Mouse (Mus musculus) bone marrow, adult 2 months (tissue): ENCODE measurements around the gene Rbp2. TPM values are rescaled to one million over a fixed set of nuclear protein-coding genes. Genes with fewer than 3 reads are reported as not detected.
A peak's percentile ranks its signal among the peaks of the same experiment; 100 is the strongest.

ENCODE experiments used
- H3K27ac ChIP-seq: fragments of 200-500 bp; 2 replicates; pipeline ENCODE4 v1.5.1; 2012; ENCODE audit warnings: low read depth, mild to moderate bottlenecking, control low read depth, inconsistent platforms, low read length; ENCODE audit not compliant: control insufficient read depth, poor library complexity, insufficient read depth
- H3K4me1 ChIP-seq: fragments of 200-500 bp; 2 replicates; pipeline ENCODE4 v1.6.1; 2011; ENCODE audit warnings: low read length; ENCODE audit not compliant: control insufficient read depth, insufficient read depth
- H3K4me3 ChIP-seq: fragments of 200-500 bp; replicated peaks from 2 replicates; pipeline ENCODE3; 2011; ENCODE audit warnings: mild to moderate bottlenecking, low read depth, low read length, control low read depth; ENCODE audit not compliant: control insufficient read depth
- CTCF ChIP-seq: fragments of 200-500 bp; IDR thresholded peaks from 2 replicates; pipeline ENCODE4 v1.5.1; 2011; ENCODE audit warnings: low read length, control low read depth; ENCODE audit not compliant: control insufficient read depth, insufficient read depth
- POLR2A ChIP-seq: fragments of 200-500 bp; IDR thresholded peaks from 2 replicates; pipeline ENCODE4 v1.6.1; 2011; ENCODE audit warnings: low read depth, mild to moderate bottlenecking, control low read depth, low read length, borderline replicate concordance; ENCODE audit not compliant: control insufficient read depth
- whole genome bisulfite sequencing: fragments of 180-500 bp; shearing (Covaris S2); methylation state at CpG from one replicate; pipeline ENCODE4 v1.1.7; 2018; 5-methylcytosine and 5-hydroxymethylcytosine counted together
- polyA plus RNA-seq: library from polyadenylated mRNA; stranded (reverse); fragments of >200 nt; gene quantifications from 2 replicates; pipeline ENCODE4 v1.2.4, GENCODE M21; 2011; ENCODE audit warnings: low replicate concordance; ENCODE audit not compliant: missing spikeins, insufficient read depth, insufficient read length

Rbp2 gene
- polyA plus RNA-seq, 1 experiment = not detected

DNA sequence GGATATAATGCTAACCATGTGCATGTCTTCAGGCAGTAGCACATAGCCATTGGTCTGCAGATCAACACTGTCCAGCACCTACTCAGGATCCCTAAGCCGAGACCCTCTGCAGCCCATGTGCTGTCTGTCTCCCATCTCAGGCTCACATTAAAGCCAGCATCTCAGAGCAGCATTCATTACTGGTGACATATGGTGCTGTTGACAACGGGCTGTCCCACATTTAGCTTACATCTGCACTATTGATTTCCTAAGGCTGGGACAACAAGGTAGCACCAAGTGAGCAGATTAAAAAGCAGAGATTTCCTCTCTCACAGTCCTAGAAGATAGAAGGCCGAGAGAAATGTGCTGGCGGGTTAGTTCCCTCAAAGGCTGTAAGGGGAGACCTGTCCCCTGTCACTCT is 43.9 kb downstream of the Rbp2 start:
- Histone ChIP-seq H3K4me3 (no peak overlapping the region), H3K27ac (no peak overlapping the region), H3K4me1 (no peaks in the 10 kb centered on the region; the same call in 1 of the 2 replicates)
- no peak for TF ChIP-seq POLR2A
- TF ChIP-seq CTCF = no peak
- 77% methylated on average over 4 of the region's 4 CpGs for WGBS

DNA sequence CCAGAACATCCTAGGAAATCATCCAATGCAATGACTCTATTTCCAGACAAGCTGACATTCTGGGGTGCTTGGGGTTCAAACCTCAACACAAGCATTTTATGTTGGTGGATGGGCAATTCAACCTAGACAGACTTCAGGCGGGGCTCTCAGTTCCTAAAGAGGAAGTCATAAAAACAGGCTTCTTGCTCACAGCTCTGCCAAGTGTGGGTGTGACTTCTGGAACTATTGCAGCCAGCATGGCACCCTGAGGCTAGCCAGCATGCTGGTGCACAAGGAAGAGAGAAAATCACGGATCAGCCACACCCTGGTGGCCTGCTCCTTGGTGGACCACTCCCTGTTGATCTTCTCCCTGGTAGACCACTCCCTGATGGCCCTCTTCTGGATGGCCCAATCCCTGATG is 45.1 kb downstream of the Rbp2 start:
- TF ChIP-seq POLR2A = no peak

DNA sequence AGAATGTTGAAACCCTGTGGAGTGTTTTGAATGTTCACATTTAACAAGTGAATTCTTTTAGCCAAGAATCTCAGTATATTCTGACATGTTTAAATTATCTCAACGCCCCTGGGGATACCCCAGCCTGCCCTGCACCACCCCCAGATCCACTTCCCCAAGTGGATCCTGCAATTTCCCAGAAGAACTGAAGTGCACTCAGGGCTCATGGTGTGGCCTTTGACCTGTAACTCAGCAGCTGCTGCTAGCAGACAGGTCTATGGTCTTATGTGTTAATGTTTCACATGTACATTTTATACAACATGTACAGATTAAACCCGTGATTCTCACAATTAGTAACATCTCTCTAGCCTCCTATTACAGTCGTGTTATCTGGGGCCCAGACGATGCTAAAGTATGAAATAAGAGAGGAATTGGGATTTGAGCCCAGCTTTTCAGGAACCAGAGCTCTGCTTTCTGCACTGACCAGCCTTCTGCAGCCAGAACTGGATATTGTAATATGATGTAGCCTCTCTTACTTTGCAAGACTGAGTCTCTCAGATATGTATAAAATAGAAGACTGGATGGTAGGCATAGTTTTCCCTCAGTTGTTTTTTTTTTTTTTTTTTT is 48.9 kb downstream of the Rbp2 start:
- H3K4me1 ChIP-seq = no peaks in the 10 kb centered on the region
- H3K4me3 ChIP-seq = no peak overlapping the region
- no peak overlapping the region for H3K27ac ChIP-seq
- TF ChIP-seq POLR2A = no peak
- TF ChIP-seq CTCF = no peak
- whole genome bisulfite sequencing = 67% methylated on average over 4 of the region's 4 CpGs

More for the DNA sequence above, 45.1 kb downstream of the Rbp2 start:
- Histone ChIP-seq H3K4me1 (no peaks in the 10 kb centered on the region; the same call in 1 of the 2 replicates), H3K4me3 (no peak overlapping the region), H3K27ac (no peak overlapping the region)
- 14% methylated on average over 2 of the region's 2 CpGs for WGBS

DNA sequence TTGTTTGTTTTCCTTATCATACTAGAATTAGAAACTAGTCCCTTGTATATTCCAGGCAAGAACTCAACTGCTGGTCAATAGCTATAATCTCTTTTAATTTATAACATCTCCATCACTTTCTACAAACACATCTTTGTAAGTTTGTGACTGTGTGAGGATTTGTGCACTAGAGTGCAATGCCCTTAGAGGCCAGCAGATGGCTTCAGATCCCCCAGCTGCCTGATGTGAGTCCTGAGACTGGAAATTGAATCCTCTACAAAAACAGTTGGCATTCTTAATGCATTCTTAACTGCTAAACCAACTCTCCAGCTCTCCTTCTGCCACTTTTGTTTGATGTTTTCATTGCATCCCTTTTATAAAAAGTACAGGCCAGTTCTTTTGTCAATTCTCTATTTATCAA is 49.8 kb downstream of the Rbp2 start:
- TF ChIP-seq CTCF = peak; percentile 27; the same call in 1 of the 2 replicates
- TF ChIP-seq POLR2A = no peak
- H3K27ac ChIP-seq = no peak overlapping the region
- no peak overlapping the region for H3K4me3 ChIP-seq
- H3K4me1 ChIP-seq = no peaks in the 10 kb centered on the region

DNA sequence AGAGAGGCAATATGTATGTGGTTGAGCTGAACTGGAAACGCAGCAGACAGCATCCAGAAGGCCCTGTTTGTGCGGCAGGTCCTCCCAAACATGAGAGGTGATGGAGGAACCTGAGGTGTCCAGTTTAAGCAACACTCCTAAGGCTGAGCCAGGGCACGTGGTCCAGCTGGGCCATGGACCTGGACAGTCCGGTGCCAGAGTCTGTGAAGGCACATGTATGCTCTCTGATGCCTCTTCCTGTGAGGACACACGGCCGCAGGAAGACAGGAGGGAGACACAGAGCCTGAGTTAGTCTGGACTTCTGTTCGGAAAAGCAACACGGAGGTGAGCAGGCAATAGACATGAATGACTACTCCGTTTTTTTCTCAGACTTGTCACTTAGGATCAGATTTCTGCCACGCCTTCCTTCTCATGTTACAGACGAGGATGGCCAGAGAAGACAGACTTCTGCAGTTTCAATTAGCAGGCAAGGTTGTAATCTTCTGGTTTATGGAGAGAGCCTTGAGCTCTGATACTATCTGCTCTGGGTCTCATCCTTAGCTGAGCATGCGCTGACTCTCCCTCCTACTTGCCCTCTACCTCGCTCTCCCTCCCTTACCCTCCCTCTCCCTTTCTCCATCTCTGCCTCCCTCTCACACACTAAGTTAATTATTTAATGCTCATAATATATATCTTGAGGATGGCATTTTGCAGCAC is 52.2 kb downstream of the Rbp2 start:
- Histone ChIP-seq H3K4me3 (no peak overlapping the region), H3K4me1 (no peaks in the 10 kb centered on the region), H3K27ac (no peak overlapping the region)
- WGBS = 76% methylated on average over 13 of the region's 13 CpGs
- no peak for TF ChIP-seq POLR2A
- TF ChIP-seq CTCF = no peak

DNA sequence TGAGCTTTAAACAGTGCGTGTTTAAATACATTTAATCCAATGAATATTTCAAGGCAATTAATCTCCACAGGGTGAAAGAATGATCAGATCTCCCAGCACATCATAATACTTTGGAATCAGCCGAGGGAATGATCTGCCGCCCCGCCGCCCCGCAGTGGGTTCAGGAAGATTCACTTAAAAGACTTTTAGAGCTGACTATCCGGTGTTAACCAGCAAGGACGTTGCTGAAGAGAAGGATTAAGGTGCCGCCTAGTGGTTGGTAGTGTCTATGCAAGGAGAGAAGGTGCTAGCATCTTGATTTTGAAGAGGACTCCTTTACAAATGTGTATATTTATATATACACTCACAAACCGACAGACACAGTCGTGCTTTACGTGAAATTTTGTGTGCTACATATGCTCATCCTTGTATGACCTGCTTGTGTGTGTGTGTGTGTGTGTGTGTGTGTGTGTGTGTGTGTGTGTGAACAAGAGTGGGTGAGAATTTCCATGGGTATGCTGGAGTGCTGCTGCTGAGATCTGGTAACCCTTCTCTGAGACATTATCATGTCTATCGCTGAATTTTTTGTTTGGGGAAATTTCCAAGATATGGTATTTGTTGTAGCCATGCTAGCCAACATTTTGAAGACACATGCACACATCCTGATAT is 52.9 kb downstream of the Rbp2 start:
- Histone ChIP-seq H3K4me3 (no peak overlapping the region), H3K27ac (no peak overlapping the region), H3K4me1 (no peaks in the 10 kb centered on the region)
- WGBS = 9% methylated on average over 13 of the region's 13 CpGs
- TF ChIP-seq POLR2A (no peak), CTCF (0 out of 2 replicates have a peak, but pooled peaks have one; percentile 1)

DNA sequence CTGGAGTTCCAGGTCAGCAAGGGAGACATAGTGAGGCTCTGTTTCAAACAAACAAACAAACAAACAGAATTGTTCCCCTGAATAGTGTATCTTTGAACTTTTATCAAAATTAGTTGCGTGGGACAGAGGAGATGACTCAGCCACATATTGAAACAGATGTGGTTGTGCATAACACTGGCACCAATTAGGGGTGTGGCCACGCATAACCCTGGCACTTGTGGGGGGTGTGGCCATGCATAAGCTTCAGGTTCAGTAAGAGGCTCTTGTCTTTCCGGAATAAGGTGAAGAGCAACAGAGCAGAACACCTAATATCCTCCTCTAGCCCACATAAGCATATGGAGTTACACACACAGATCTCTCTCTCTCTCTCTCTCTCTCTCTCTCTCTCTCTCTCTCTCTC is 58.1 kb downstream of the Rbp2 start:
- no peak overlapping the region for H3K4me3 ChIP-seq

More for the DNA sequence above, 58.1 kb downstream of the Rbp2 start:
- Histone ChIP-seq H3K27ac (no peak overlapping the region), H3K4me1 (no peaks in the 10 kb centered on the region)
- TF ChIP-seq CTCF (no peak), POLR2A (no peak)
- 78% methylated on average over 3 of the region's 3 CpGs for WGBS

Other genes starting within 250 kb of the Rbp2 start
- 18.9 and 24.2 TPM in 2 replicates for gene Nmnat3, start 198.7 kb upstream of the Rbp2 start, polyA plus RNA-seq
- 2.9 and 4.9 TPM in 2 replicates for gene Rbp1, start 63.2 kb upstream of the Rbp2 start, polyA plus RNA-seq
- gene Copb2, start 77.6 kb downstream of the Rbp2 start, polyA plus RNA-seq = 28.1 and 49.2 TPM in 2 replicates
- gene Mrps22, start 115.5 kb downstream of the Rbp2 start, polyA plus RNA-seq = 8.7 and 20.8 TPM in 2 replicates